Mouse (Mus musculus) heart, adult 2 months (tissue): ENCODE measurements around the gene Tmem131l.
"Not testable (repeated sequence)": the region's sequence is repeated elsewhere in the genome, so short reads cannot be mapped to it uniquely, and the experiment has no call there.

Source experiments
- CTCF ChIP-seq: fragments of 200-600 bp; IDR thresholded peaks from 2 replicates; pipeline ENCODE4 v1.8.1; 2022; ENCODE audit warnings: antibody characterized with exemption, mild to moderate bottlenecking, moderate library complexity
- EP300 ChIP-seq: fragments of 200-500 bp; IDR thresholded peaks from 2 replicates; pipeline ENCODE4 v1.6.1; 2011; ENCODE audit warnings: low read depth, low read length, control low read depth; ENCODE audit not compliant: insufficient read depth

- TF ChIP-seq CTCF, EP300: not testable (repeated sequence)
Observed at GRCm38 (mm10) chr3:83867026-83867425, 172.9 kb downstream of the Tmem131l start.
